Mouse (Mus musculus) CH12.LX (cell line): Measurements from ENCODE around the gene Abcc2. TPM values are rescaled to one million over a fixed set of nuclear protein-coding genes. Genes with fewer than 3 reads are reported as not detected.
A peak's percentile ranks its signal among the peaks of the same experiment; 100 is the strongest.

Experiments used
- DNase-seq: peaks from one replicate; pipeline ENCODE4 v3.0.0-alpha.2; 2013; ENCODE audit errors: extremely low read depth
- H3K27ac ChIP-seq: 2 replicates; pipeline ENCODE4 v1.5.1; 2012; ENCODE audit warnings: low read depth, mild to moderate bottlenecking, control low read depth, moderate library complexity; ENCODE audit not compliant: insufficient read depth
- H3K27me3 ChIP-seq: replicated peaks from 2 replicates; pipeline ENCODE3; 2012; ENCODE audit warnings: inconsistent platforms
- H3K36me3 ChIP-seq, 2 experiments: replicated peaks in 1 of 2; 2 replicates each; pipeline versions ENCODE3 to v1.6.1; 2012; ENCODE audit warnings: inconsistent platforms in 1 of 2, low read length in 1 of 2, mild to moderate bottlenecking in 1 of 2, mixed read lengths in 1 of 2, moderate library complexity in 1 of 2; ENCODE audit not compliant: control insufficient read depth in 1 of 2, insufficient read depth in 1 of 2
- H3K4me1 ChIP-seq, 2 experiments: 2 replicates each; pipeline ENCODE4 v1.6.1; 2012; ENCODE audit warnings: inconsistent platforms in 1 of 2, moderate library complexity in 1 of 2; ENCODE audit not compliant: insufficient read depth in 2 of 2, control insufficient read depth in 1 of 2
- H3K4me2 ChIP-seq: 2 replicates; pipeline ENCODE4 v1.6.1; 2012; ENCODE audit warnings: low read depth, mild to moderate bottlenecking, control low read depth; ENCODE audit not compliant: poor library complexity, insufficient read depth, severe bottlenecking
- H3K4me3 ChIP-seq, 3 experiments: fragments of 150-350 bp in 1 of 3; sonication (generic) in 1 of 3; replicated peaks in 1 of 3; 2 replicates each; pipeline versions ENCODE3 to v1.5.1; 2011 to 2012; ENCODE audit warnings: low read depth in 2 of 3, low read length in 2 of 3, mild to moderate bottlenecking in 2 of 3, moderate library complexity in 2 of 3, control low read depth in 1 of 3, improper control_type of control experiment in 1 of 3, inconsistent platforms in 1 of 3, mixed read lengths in 1 of 3; ENCODE audit not compliant: poor library complexity in 1 of 3
- H3K79me2 ChIP-seq: replicated peaks from 2 replicates; pipeline ENCODE4 v1.6.1; 2012; ENCODE audit warnings: mild to moderate bottlenecking, moderate library complexity; ENCODE audit not compliant: control insufficient read depth, poor library complexity, insufficient read depth, severe bottlenecking; ENCODE audit errors: extremely low read depth
- H3K9ac ChIP-seq: 2 replicates; pipeline ENCODE4 v1.6.1; 2012; ENCODE audit warnings: low read depth, mild to moderate bottlenecking, control low read depth, moderate library complexity; ENCODE audit not compliant: insufficient read depth
- H3K9me3 ChIP-seq: replicated peaks from 2 replicates; pipeline ENCODE3; 2012; ENCODE audit warnings: low read length, inconsistent platforms, mixed read lengths
- BHLHE40 ChIP-seq: IDR thresholded peaks from 2 replicates; pipeline ENCODE4 v1.6.1; 2011; ENCODE audit warnings: mild to moderate bottlenecking, low read depth, low read length, improper control_type of control experiment
- CHD1 ChIP-seq: IDR thresholded peaks from 2 replicates; pipeline ENCODE4 v1.6.1; 2012; ENCODE audit warnings: low read depth, low read length, improper control_type of control experiment, inconsistent platforms
- CHD2 ChIP-seq: IDR thresholded peaks from 2 replicates; pipeline ENCODE4 v1.6.1; 2011; ENCODE audit warnings: low read length, improper control_type of control experiment
- CTCF ChIP-seq, 2 experiments: IDR thresholded peaks in 1 of 2; conservative IDR thresholded peaks in 1 of 2; 2 replicates each; pipeline ENCODE4 v1.5.1; 2011 to 2012; ENCODE audit warnings: low read depth in 2 of 2, low read length in 2 of 2, improper control_type of control experiment in 1 of 2, inconsistent platforms in 1 of 2, mild to moderate bottlenecking in 1 of 2, moderate library complexity in 1 of 2
- E2F4 ChIP-seq: IDR thresholded peaks from 2 replicates; pipeline ENCODE4 v1.6.1; 2011; ENCODE audit warnings: low read depth, low read length, improper control_type of control experiment; ENCODE audit not compliant: insufficient replicate concordance
- EP300 ChIP-seq: IDR thresholded peaks from 2 replicates; pipeline ENCODE4 v1.6.1; 2011; ENCODE audit warnings: low read length, improper control_type of control experiment
- ETS1 ChIP-seq: conservative IDR thresholded peaks from 2 replicates; pipeline ENCODE4 v1.6.1; 2012; ENCODE audit warnings: low read depth, mild to moderate bottlenecking, inconsistent platforms, low read length, improper control_type of control experiment, moderate library complexity
- GABPA ChIP-seq: IDR thresholded peaks from 2 replicates; pipeline ENCODE4 v1.6.1; 2012; ENCODE audit warnings: low read depth, low read length, improper control_type of control experiment, inconsistent platforms; ENCODE audit not compliant: insufficient replicate concordance
- HCFC1 ChIP-seq: IDR thresholded peaks from 2 replicates; pipeline ENCODE4 v1.6.1; 2012; ENCODE audit warnings: low read depth, mild to moderate bottlenecking, inconsistent platforms, low read length, improper control_type of control experiment
- IRF4 ChIP-seq: IDR thresholded peaks from 2 replicates; pipeline ENCODE4 v1.6.1; 2014; ENCODE audit warnings: low read depth, mild to moderate bottlenecking, inconsistent platforms, low read length, improper control_type of control experiment
- JUN ChIP-seq: IDR thresholded peaks from 2 replicates; pipeline ENCODE4 v1.6.1; 2011; ENCODE audit warnings: low read depth, mild to moderate bottlenecking, low read length, improper control_type of control experiment, moderate library complexity; ENCODE audit not compliant: insufficient read depth
- JUND ChIP-seq: conservative IDR thresholded peaks from 2 replicates; pipeline ENCODE4 v1.6.1; 2011; ENCODE audit warnings: low read depth, low read length, improper control_type of control experiment
- MAFK ChIP-seq: IDR thresholded peaks from 2 replicates; pipeline ENCODE4 v1.6.1; 2011; ENCODE audit warnings: low read length, improper control_type of control experiment; ENCODE audit not compliant: insufficient replicate concordance
- MAZ ChIP-seq: IDR thresholded peaks from 2 replicates; pipeline ENCODE4 v1.6.1; 2012; ENCODE audit warnings: low read depth, mild to moderate bottlenecking, inconsistent platforms, low read length, improper control_type of control experiment, moderate library complexity
- MEF2A ChIP-seq: IDR thresholded peaks from 2 replicates; pipeline ENCODE4 v1.6.1; 2014; ENCODE audit warnings: low read depth, mild to moderate bottlenecking, inconsistent platforms, low read length, improper control_type of control experiment, borderline replicate concordance
- MXI1 ChIP-seq: IDR thresholded peaks from 2 replicates; pipeline ENCODE4 v1.6.1; 2011; ENCODE audit warnings: mild to moderate bottlenecking, low read depth, low read length, improper control_type of control experiment
- MYC ChIP-seq: IDR thresholded peaks from 2 replicates; pipeline ENCODE4 v1.6.1; 2011; ENCODE audit warnings: low read depth, mild to moderate bottlenecking, improper control_type of control experiment, low read length
- NRF1 ChIP-seq: IDR thresholded peaks from 2 replicates; pipeline ENCODE4 v1.6.1; 2014; ENCODE audit warnings: low read depth, mild to moderate bottlenecking, inconsistent platforms, low read length, improper control_type of control experiment, moderate library complexity
- PAX5 ChIP-seq: IDR thresholded peaks from 2 replicates; pipeline ENCODE4 v1.6.1; 2012; ENCODE audit warnings: low read length, inconsistent platforms, mixed read lengths
- POLR2AphosphoS2 ChIP-seq: IDR thresholded peaks from 2 replicates; pipeline ENCODE4 v1.6.1; 2011; ENCODE audit warnings: low read depth, low read length, improper control_type of control experiment
- RAD21 ChIP-seq: IDR thresholded peaks from 2 replicates; pipeline ENCODE4 v1.6.1; 2011; ENCODE audit warnings: low read depth, mild to moderate bottlenecking, low read length, improper control_type of control experiment, moderate library complexity
- SMC3 ChIP-seq: IDR thresholded peaks from 2 replicates; pipeline ENCODE4 v1.6.1; 2011; ENCODE audit warnings: low read depth, low read length, improper control_type of control experiment
- TBP ChIP-seq: conservative IDR thresholded peaks from 2 replicates; pipeline ENCODE4 v1.6.1; 2011; ENCODE audit warnings: low read depth, low read length, improper control_type of control experiment
- TCF12 ChIP-seq: IDR thresholded peaks from 2 replicates; pipeline ENCODE4 v1.6.1; 2014; ENCODE audit warnings: low read depth, mild to moderate bottlenecking, inconsistent platforms, low read length, improper control_type of control experiment
- USF1 ChIP-seq: IDR thresholded peaks from 2 replicates; pipeline ENCODE4 v1.6.1; 2014; ENCODE audit warnings: low read depth, mild to moderate bottlenecking, inconsistent platforms, low read length, improper control_type of control experiment
- USF2 ChIP-seq: conservative IDR thresholded peaks from 2 replicates; pipeline ENCODE4 v1.6.1; 2011; ENCODE audit warnings: low read depth, low read length, improper control_type of control experiment
- ZC3H11A ChIP-seq: IDR thresholded peaks from 2 replicates; pipeline ENCODE4 v1.6.1; 2012; ENCODE audit warnings: low read depth, mild to moderate bottlenecking, inconsistent platforms, low read length, improper control_type of control experiment
- ZMIZ1 ChIP-seq: IDR thresholded peaks from 2 replicates; pipeline ENCODE4 v1.6.1; 2012; ENCODE audit warnings: low read depth, mild to moderate bottlenecking, inconsistent platforms, low read length, improper control_type of control experiment
- ZNF384 ChIP-seq: IDR thresholded peaks from 2 replicates; pipeline ENCODE4 v1.6.1; 2012; ENCODE audit warnings: low read depth, low read length, improper control_type of control experiment, inconsistent platforms
- dilution Hi-C: fragments of 300-500 bp; cut with MboI; formaldehyde crosslinking; loops from 2 replicates; pipeline ENCODE4 v1.14.3; 2020; ENCODE audit warnings: low sequenced_read_pairs; ENCODE audit not compliant: extremely low pct_unique_long_range_greater_than_20kb, extremely low pct_ligation_motif_present
- in situ Hi-C: fragments of 300-500 bp; cut with MboI; formaldehyde crosslinking; loops from 3 replicates; pipeline ENCODE4 v1.14.3; 2019; ENCODE audit warnings: low sequenced_read_pairs, low pct_ligation_motif_present, low pct_unique_long_range_greater_than_20kb, mixed read lengths
- polyA plus RNA-seq: library from polyadenylated mRNA; unstranded; fragments of >175 nt; gene quantifications from 2 replicates; pipeline ENCODE4 v1.2.1, GENCODE M21; 2012; ENCODE audit warnings: low read depth; ENCODE audit not compliant: insufficient read length
- total RNA-seq, 2 experiments: library from RNA; depleted of rRNA; stranded (reverse); fragments of 300-350 nt in 1 of 2; fragments of >200 nt in 1 of 2; gene quantifications; 2 replicates each; pipeline ENCODE4 v1.2.3; 2012 to 2014

Gene Abcc2
- total and polyA plus RNA-seq, 3 experiments = 0.08 to 0.39 (median 0.09) TPM

GRCm38 (mm10) chr19:43761543-43762256 is 20.3 kb upstream of the Abcc2 start:
- Histone ChIP-seq H3K9ac (no peak overlapping the region), H3K36me3 (peaks cover 3 to 19% of the 10 kb centered on the region in 2 experiments), H3K79me2 (no peaks in the 10 kb centered on the region), H3K27me3 (no peaks in the 10 kb centered on the region), H3K27ac (no peak overlapping the region), H3K4me2 (no peak overlapping the region), H3K4me3 (no peak overlapping the region), H3K4me1 (peaks cover 4 to 28% of the 10 kb centered on the region in 2 experiments; a peak in 3 of 4 replicates), H3K9me3 (no peaks in the 10 kb centered on the region)
- DNase-seq = no peak
- in situ Hi-C loops (loop anchor here (25.0 kb wide), 1 partner anchor 249 kb away; the partner anchor contains the start of gene Got1), dilution Hi-C loops (no loop called here)
- TF ChIP-seq CTCF (conservative IDR thresholded peaks at IDR 0.05 in 1 of 2, IDR thresholded peaks at IDR 0.05 in 1 of 2; ENCODE audit: low read depth in 2 of 2, low read length in 2 of 2) (peak; percentile 12 to 51; a peak in 2 of 4 replicates), IRF4 (no peak), BHLHE40 (peak; percentile 30; the same call in 1 of the 2 replicates), CHD1 (no peak), ETS1 (peak; percentile 42), MAFK (peak; percentile 98), HCFC1 (no peak), ZNF384 (no peak), RAD21 (peak; percentile 41), SMC3 (0 out of 2 replicates have a peak, but pooled peaks have one; percentile 16), E2F4 (no peak), MXI1 (no peak)

DNA sequence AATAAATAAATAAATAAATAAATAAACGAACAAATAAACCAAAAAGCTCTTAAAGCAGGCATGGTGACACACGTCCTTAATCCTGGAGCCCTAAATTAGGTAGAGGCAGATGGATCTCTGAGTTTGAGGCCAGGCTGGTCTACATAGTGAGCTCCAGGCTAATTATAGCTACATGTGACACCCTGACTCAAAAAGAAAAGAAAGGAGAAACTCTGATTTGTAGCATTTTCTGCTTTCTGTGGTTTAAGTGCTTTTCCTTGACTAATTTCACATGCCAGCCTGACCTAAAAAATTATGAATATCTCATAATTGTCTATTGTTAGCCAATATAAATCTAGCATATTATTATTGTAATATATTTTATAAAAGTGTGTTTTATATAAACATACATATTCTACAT is 19.6 kb upstream of the Abcc2 start:
- no peak overlapping the region for H3K4me2 ChIP-seq
- H3K4me3 ChIP-seq = no peak overlapping the region
- H3K9ac ChIP-seq = no peak overlapping the region
- in situ Hi-C loops = loop anchor here (25.0 kb wide), 1 partner anchor 250 kb away; the partner anchor contains the start of gene Got1
- H3K4me1 ChIP-seq = peaks cover 4 to 22% of the 10 kb centered on the region in 2 experiments; a peak in 3 of 4 replicates
- H3K27ac ChIP-seq = no peak overlapping the region
- H3K79me2 ChIP-seq = no peaks in the 10 kb centered on the region
- peaks cover 3 to 20% of the 10 kb centered on the region in 2 experiments for H3K36me3 ChIP-seq
- H3K27me3 ChIP-seq = no peaks in the 10 kb centered on the region
- DNase-seq = peak; percentile 65
- no peaks in the 10 kb centered on the region for H3K9me3 ChIP-seq
- dilution Hi-C loops = no loop called here
- TF ChIP-seq RAD21 = no peak
- TF ChIP-seq CTCF (conservative IDR thresholded peaks at IDR 0.05 in 1 of 2, IDR thresholded peaks at IDR 0.05 in 1 of 2; ENCODE audit: low read depth in 2 of 2, low read length in 2 of 2) = no peak
- TF ChIP-seq ZNF384 = no peak
- TF ChIP-seq NRF1 = no peak
- TF ChIP-seq MXI1 = no peak
- no peak for TF ChIP-seq USF2
- TF ChIP-seq MEF2A = peak; percentile 98
- no peak for TF ChIP-seq ZC3H11A
- TF ChIP-seq MAFK = peak; percentile 85
- no peak for TF ChIP-seq GABPA
- TF ChIP-seq MYC = peak; percentile 59; the same call in 1 of the 2 replicates
- no peak for TF ChIP-seq CHD2
- peak; percentile 64 for TF ChIP-seq JUN
- peak; percentile 85 for TF ChIP-seq JUND
- TF ChIP-seq ZMIZ1 = no peak
- TF ChIP-seq E2F4 = no peak
- TF ChIP-seq TBP = no peak
- no peak for TF ChIP-seq MAZ
- TF ChIP-seq IRF4 = peak; percentile 90
- TF ChIP-seq PAX5 = no peak
- TF ChIP-seq ETS1 = peak; percentile 83
- TF ChIP-seq BHLHE40 = peak; percentile 91
- no peak for TF ChIP-seq POLR2AphosphoS2
- TF ChIP-seq USF1 = no peak
- TF ChIP-seq EP300 = peak; percentile 92
- TF ChIP-seq TCF12 = peak; percentile 52; the same call in 1 of the 2 replicates
